Mouse (Mus musculus): ENCODE data around the gene Adgb. TPM values are rescaled to one million over a fixed set of nuclear protein-coding genes. Genes with fewer than 3 reads are reported as not detected.
A peak's percentile ranks its signal among the peaks of the same experiment; 100 is the strongest.

The Adgb gene
- total RNA-seq, 2 experiments from 2014 or later = not detected

GRCm38 (mm10) chr10:10355605-10356227 lies 116.4 kb downstream of the Adgb start:
- ATAC-seq (replicated peaks; ENCODE audit: low FRiP score, low TSS enrichment, poor library complexity, severe bottlenecking) = peak; percentile 99

- ATAC-seq (replicated peaks; ENCODE audit: low FRiP score, low TSS enrichment, poor library complexity, severe bottlenecking) = no peak
Measured at GRCm38 (mm10) chr10:10352184-10352583, 119.9 kb downstream of the Adgb start.

- no peak for ATAC-seq (replicated peaks; ENCODE audit: low FRiP score, low TSS enrichment, poor library complexity, severe bottlenecking)
Measured at GRCm38 (mm10) chr10:10350550-10350949, 121.6 kb downstream of the Adgb start.

GRCm38 (mm10) chr10:10343930-10344329 lies 128.2 kb downstream of the Adgb start:
- no peak for ATAC-seq (replicated peaks; ENCODE audit: low FRiP score, low TSS enrichment, poor library complexity, severe bottlenecking)

GRCm38 (mm10) chr10:10325560-10325959 lies 146.6 kb downstream of the Adgb start:
- ATAC-seq (replicated peaks; ENCODE audit: low FRiP score, low TSS enrichment, poor library complexity, severe bottlenecking) = no peak

- no peak for ATAC-seq (replicated peaks; ENCODE audit: low FRiP score, low TSS enrichment, poor library complexity, severe bottlenecking)
Measured at GRCm38 (mm10) chr10:10322961-10323360, 149.2 kb downstream of the Adgb start.

- peak; percentile 99 for ATAC-seq (replicated peaks; ENCODE audit: low FRiP score, low TSS enrichment, poor library complexity, severe bottlenecking)
Measured at GRCm38 (mm10) chr10:10321119-10321781, 150.9 kb downstream of the Adgb start.

GRCm38 (mm10) chr10:10320364-10321083 lies 151.6 kb downstream of the Adgb start:
- ATAC-seq (replicated peaks; ENCODE audit: low FRiP score, low TSS enrichment, poor library complexity, severe bottlenecking) = no peak

GRCm38 (mm10) chr10:10318086-10318485 lies 154.0 kb downstream of the Adgb start:
- ATAC-seq (replicated peaks; ENCODE audit: low FRiP score, low TSS enrichment, poor library complexity, severe bottlenecking) = no peak

GRCm38 (mm10) chr10:10315631-10316030 lies 156.5 kb downstream of the Adgb start:
- no peak for ATAC-seq (replicated peaks; ENCODE audit: low FRiP score, low TSS enrichment, poor library complexity, severe bottlenecking)

- no peak for ATAC-seq (replicated peaks; ENCODE audit: low FRiP score, low TSS enrichment, poor library complexity, severe bottlenecking)
Measured at GRCm38 (mm10) chr10:10314521-10314920, 157.6 kb downstream of the Adgb start.

GRCm38 (mm10) chr10:10309877-10310426 lies 162.2 kb downstream of the Adgb start:
- ATAC-seq (replicated peaks; ENCODE audit: low FRiP score, low TSS enrichment, poor library complexity, severe bottlenecking) = no peak

- no peak for ATAC-seq (replicated peaks; ENCODE audit: low FRiP score, low TSS enrichment, poor library complexity, severe bottlenecking)
Measured at GRCm38 (mm10) chr10:10309056-10309455, 163.1 kb downstream of the Adgb start.

GRCm38 (mm10) chr10:10307384-10307783 lies 164.7 kb downstream of the Adgb start:
- ATAC-seq (replicated peaks; ENCODE audit: low FRiP score, low TSS enrichment, poor library complexity, severe bottlenecking) = peak; percentile 59; the same call in 1 of the 2 replicates

- ATAC-seq (replicated peaks; ENCODE audit: low FRiP score, low TSS enrichment, poor library complexity, severe bottlenecking) = no peak
Measured at GRCm38 (mm10) chr10:10304370-10304769, 167.8 kb downstream of the Adgb start.

GRCm38 (mm10) chr10:10301692-10302091 lies 170.4 kb downstream of the Adgb start:
- no peak for ATAC-seq (replicated peaks; ENCODE audit: low FRiP score, low TSS enrichment, poor library complexity, severe bottlenecking)

GRCm38 (mm10) chr10:10300915-10301439 lies 171.1 kb downstream of the Adgb start:
- no peak for ATAC-seq (replicated peaks; ENCODE audit: low FRiP score, low TSS enrichment, poor library complexity, severe bottlenecking)

GRCm38 (mm10) chr10:10299987-10300386 lies 172.1 kb downstream of the Adgb start:
- no peak for ATAC-seq (replicated peaks; ENCODE audit: low FRiP score, low TSS enrichment, poor library complexity, severe bottlenecking)

GRCm38 (mm10) chr10:10287221-10287867 lies 184.8 kb downstream of the Adgb start:
- ATAC-seq (replicated peaks; ENCODE audit: low FRiP score, low TSS enrichment, poor library complexity, severe bottlenecking) = no peak
